Mouse (Mus musculus): ENCODE data around the gene Crip2. TPM values are rescaled to one million over a fixed set of nuclear protein-coding genes. Genes with fewer than 3 reads are reported as not detected.

Crip2 gene
- polyA plus RNA-seq, 1 experiment, result 137 TPM

GRCm38 (mm10) chr12:113151046-113151445 lies 11.0 kb downstream of the Crip2 start:
- no peak overlapping the region for H3K4me3 ChIP-seq (ENCODE audit: extremely low read depth, insufficient read depth, insufficient read length)
- 60% methylated on average over 8 of the region's 8 CpGs for WGBS
- H3K27me3 ChIP-seq (ENCODE audit: control insufficient read depth, insufficient read depth, low read length), result no peaks in the 10 kb centered on the region
- no peak for TF ChIP-seq POLR2A (IDR thresholded peaks at IDR 0.05; ENCODE audit: low read depth, low read length)
- TF ChIP-seq CTCF (IDR thresholded peaks at IDR 0.05; ENCODE audit: extremely low read depth, insufficient read depth, insufficient read length, insufficient replicate concordance), result no peak
- no peak for DNase-seq (ENCODE audit: low read depth in 1 of 2, low spot score in 2 of 2)
- peaks cover 2% of the 10 kb centered on the region; the same call in 1 of the 2 replicates for H3K36me3 ChIP-seq (ENCODE audit: control insufficient read depth, insufficient read depth, low read length)
- peaks cover 45% of the 10 kb centered on the region; the same call in 1 of the 2 replicates for H3K4me1 ChIP-seq (ENCODE audit: control insufficient read depth, insufficient read depth, insufficient read length)
- no peak overlapping the region for H3K27ac ChIP-seq (ENCODE audit: insufficient read depth, low read length)

DNA sequence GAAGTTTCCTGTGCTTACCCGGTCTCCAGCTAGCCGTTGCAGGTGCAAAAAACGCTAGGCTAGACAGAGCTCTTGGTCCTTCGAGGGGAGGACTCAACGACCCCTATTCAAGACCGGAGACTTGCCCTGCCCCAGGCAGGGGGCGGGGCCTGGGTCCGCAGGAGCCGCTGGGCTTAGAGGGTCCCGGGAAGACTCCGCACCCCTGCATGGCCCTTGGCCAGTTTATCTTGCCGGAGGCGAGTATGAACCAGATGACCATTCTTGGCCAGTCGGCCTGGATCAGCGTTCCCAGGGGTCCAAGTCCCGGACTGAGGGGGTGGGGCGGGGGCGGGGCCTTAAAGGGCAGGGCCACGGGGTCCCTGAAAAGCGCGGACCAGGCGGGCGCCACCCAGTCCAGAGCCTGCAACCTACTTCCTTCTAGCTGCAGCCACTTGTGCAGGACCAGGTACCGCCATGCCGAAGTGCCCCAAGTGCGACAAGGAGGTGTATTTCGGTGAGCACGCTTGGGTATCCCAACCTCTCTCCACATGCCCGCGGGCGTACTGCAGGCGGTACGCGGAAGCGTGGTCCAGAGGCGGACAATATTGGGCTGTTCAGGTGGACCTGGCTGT lies 11.7 kb downstream of the Crip2 start:
- Histone ChIP-seq H3K36me3 (ENCODE audit: control insufficient read depth, insufficient read depth, low read length) (peaks cover 2% of the 10 kb centered on the region; the same call in 1 of the 2 replicates), H3K27me3 (ENCODE audit: control insufficient read depth, insufficient read depth, low read length) (no peaks in the 10 kb centered on the region), H3K4me3 (ENCODE audit: extremely low read depth, insufficient read depth, insufficient read length) (peak overlapping the region; percentile 60), H3K4me1 (ENCODE audit: control insufficient read depth, insufficient read depth, insufficient read length) (peaks cover 42% of the 10 kb centered on the region; the same call in 1 of the 2 replicates), H3K27ac (ENCODE audit: insufficient read depth, low read length) (peak overlapping the region; percentile 66)
- peak; percentile 79 for TF ChIP-seq POLR2A (IDR thresholded peaks at IDR 0.05; ENCODE audit: low read depth, low read length)
- no peak for TF ChIP-seq CTCF (IDR thresholded peaks at IDR 0.05; ENCODE audit: extremely low read depth, insufficient read depth, insufficient read length, insufficient replicate concordance)
- under 1% methylated on average over 36 of the region's 36 CpGs for WGBS
- DNase-seq (ENCODE audit: low read depth in 1 of 2, low spot score in 2 of 2), result peak in 1 of 2 experiments; percentile 77

GRCm38 (mm10) chr12:113152272-113152661 lies 12.2 kb downstream of the Crip2 start:
- TF ChIP-seq CTCF (IDR thresholded peaks at IDR 0.05; ENCODE audit: extremely low read depth, insufficient read depth, insufficient read length, insufficient replicate concordance) (no peak), POLR2A (IDR thresholded peaks at IDR 0.05; ENCODE audit: low read depth, low read length) (no peak)
- peak overlapping the region; percentile 60 for H3K4me3 ChIP-seq (ENCODE audit: extremely low read depth, insufficient read depth, insufficient read length)
- H3K27ac ChIP-seq (ENCODE audit: insufficient read depth, low read length), result peak overlapping the region; percentile 66
- peaks cover 42% of the 10 kb centered on the region; the same call in 1 of the 2 replicates for H3K4me1 ChIP-seq (ENCODE audit: control insufficient read depth, insufficient read depth, insufficient read length)
- peak in 1 of 2 experiments; percentile 43 for DNase-seq (ENCODE audit: low read depth in 1 of 2, low spot score in 2 of 2)
- WGBS, result under 1% methylated on average over 19 of the region's 19 CpGs
- peaks cover 2% of the 10 kb centered on the region; the same call in 1 of the 2 replicates for H3K36me3 ChIP-seq (ENCODE audit: control insufficient read depth, insufficient read depth, low read length)
- no peaks in the 10 kb centered on the region for H3K27me3 ChIP-seq (ENCODE audit: control insufficient read depth, insufficient read depth, low read length)

DNA sequence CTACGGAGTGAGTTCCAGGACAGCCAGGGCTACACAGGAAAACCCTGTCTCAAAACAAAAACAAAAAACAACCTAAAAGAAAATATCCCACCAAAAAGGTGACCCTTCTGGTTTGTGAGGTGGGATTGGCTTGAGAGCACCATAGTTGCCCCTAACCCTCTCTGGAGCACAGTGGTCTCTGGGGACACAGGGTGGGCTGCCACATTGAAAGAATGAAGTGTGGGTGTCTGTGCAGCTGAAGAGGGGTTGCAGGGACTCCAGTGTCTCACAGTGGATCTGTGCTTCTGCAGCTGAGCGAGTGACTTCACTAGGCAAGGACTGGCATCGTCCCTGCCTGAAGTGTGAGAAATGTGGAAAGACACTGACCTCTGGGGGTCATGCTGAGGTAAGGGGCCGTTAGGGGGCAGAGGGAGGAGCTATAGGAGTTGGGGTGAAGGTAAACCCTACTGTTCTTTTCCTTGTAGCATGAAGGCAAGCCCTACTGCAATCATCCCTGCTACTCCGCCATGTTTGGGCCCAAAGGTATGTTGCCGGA lies 13.0 kb downstream of the Crip2 start:
- peak overlapping the region; percentile 10; the same call in 1 of the 2 replicates for H3K27ac ChIP-seq (ENCODE audit: insufficient read depth, low read length)
- 63% methylated on average over 6 of the region's 6 CpGs for WGBS
- no peak for TF ChIP-seq POLR2A (IDR thresholded peaks at IDR 0.05; ENCODE audit: low read depth, low read length)
- no peak for TF ChIP-seq CTCF (IDR thresholded peaks at IDR 0.05; ENCODE audit: extremely low read depth, insufficient read depth, insufficient read length, insufficient replicate concordance)

GRCm38 (mm10) chr12:113153971-113154370 lies 13.9 kb downstream of the Crip2 start:
- Histone ChIP-seq H3K4me3 (ENCODE audit: extremely low read depth, insufficient read depth, insufficient read length) (no peak overlapping the region), H3K4me1 (ENCODE audit: control insufficient read depth, insufficient read depth, insufficient read length) (peaks cover 35% of the 10 kb centered on the region; the same call in 1 of the 2 replicates), H3K27ac (ENCODE audit: insufficient read depth, low read length) (0 out of 2 replicates have a peak overlapping the region, but pooled peaks have one; percentile 29), H3K36me3 (ENCODE audit: control insufficient read depth, insufficient read depth, low read length) (peaks cover 2% of the 10 kb centered on the region; the same call in 1 of the 2 replicates), H3K27me3 (ENCODE audit: control insufficient read depth, insufficient read depth, low read length) (no peaks in the 10 kb centered on the region)
- no peak for DNase-seq (ENCODE audit: low read depth in 1 of 2, low spot score in 2 of 2)
- 78% methylated on average over 7 of the region's 7 CpGs for WGBS
- TF ChIP-seq CTCF (IDR thresholded peaks at IDR 0.05; ENCODE audit: extremely low read depth, insufficient read depth, insufficient read length, insufficient replicate concordance) (no peak), POLR2A (IDR thresholded peaks at IDR 0.05; ENCODE audit: low read depth, low read length) (no peak)

More for the DNA sequence above, 13.0 kb downstream of the Crip2 start:
- DNase-seq (ENCODE audit: low read depth in 1 of 2, low spot score in 2 of 2), result no peak
- Histone ChIP-seq H3K4me3 (ENCODE audit: extremely low read depth, insufficient read depth, insufficient read length) (peak overlapping the region; percentile 60), H3K36me3 (ENCODE audit: control insufficient read depth, insufficient read depth, low read length) (peaks cover 2% of the 10 kb centered on the region; the same call in 1 of the 2 replicates), H3K27me3 (ENCODE audit: control insufficient read depth, insufficient read depth, low read length) (no peaks in the 10 kb centered on the region), H3K4me1 (ENCODE audit: control insufficient read depth, insufficient read depth, insufficient read length) (peaks cover 42% of the 10 kb centered on the region; the same call in 1 of the 2 replicates)

GRCm38 (mm10) chr12:113154747-113155075 lies 14.7 kb downstream of the Crip2 start:
- 54% methylated on average over 6 of the region's 6 CpGs for WGBS
- no peak for TF ChIP-seq CTCF (IDR thresholded peaks at IDR 0.05; ENCODE audit: extremely low read depth, insufficient read depth, insufficient read length, insufficient replicate concordance)
- Histone ChIP-seq H3K4me1 (ENCODE audit: control insufficient read depth, insufficient read depth, insufficient read length) (peaks cover 29% of the 10 kb centered on the region; the same call in 1 of the 2 replicates), H3K4me3 (ENCODE audit: extremely low read depth, insufficient read depth, insufficient read length) (peak overlapping the region; percentile 54; the same call in 1 of the 2 replicates), H3K27me3 (ENCODE audit: control insufficient read depth, insufficient read depth, low read length) (no peaks in the 10 kb centered on the region), H3K27ac (ENCODE audit: insufficient read depth, low read length) (peak overlapping the region; percentile 91), H3K36me3 (ENCODE audit: control insufficient read depth, insufficient read depth, low read length) (peaks cover 2% of the 10 kb centered on the region; the same call in 1 of the 2 replicates)
- no peak for DNase-seq (ENCODE audit: low read depth in 1 of 2, low spot score in 2 of 2)

All from spleen, adult 2 months (tissue).